Mouse (Mus musculus): ENCODE results near the gene Rgl1. TPM values are rescaled to one million over a fixed set of nuclear protein-coding genes. Genes with fewer than 3 reads are reported as not detected.

The Rgl1 gene
- polyA plus RNA-seq, 2 experiments from 2014 or later: 0.07 to 0.37 TPM

DNA sequence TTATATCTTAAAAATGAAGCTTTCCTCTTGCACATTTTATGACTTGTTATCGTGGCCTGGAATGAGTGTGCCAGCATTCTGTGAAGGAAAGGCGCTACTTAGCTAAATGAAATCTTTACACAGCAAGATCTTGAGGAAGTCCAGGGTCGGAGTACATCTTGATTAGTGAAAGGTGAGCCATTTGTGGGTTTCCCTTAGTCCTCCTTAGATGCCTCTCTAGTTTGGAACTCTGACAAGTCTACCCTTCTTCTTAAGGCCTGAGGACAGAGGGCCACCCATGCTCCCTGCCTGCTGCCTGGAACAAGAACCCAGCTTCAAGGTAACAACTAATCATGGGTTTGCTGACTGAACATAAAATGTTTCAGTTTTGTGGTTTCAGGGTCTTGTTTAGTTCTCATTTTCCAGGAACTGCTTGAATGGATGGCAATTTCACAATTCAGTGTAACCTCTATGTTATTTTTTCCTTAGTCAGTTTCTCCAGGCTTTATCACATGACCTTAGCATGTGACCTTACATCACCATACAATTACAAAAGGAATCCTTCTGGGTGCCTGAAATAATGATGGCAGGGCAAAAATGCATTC, 225.8 kb downstream of the Rgl1 start:
- no peak for ATAC-seq

DNA sequence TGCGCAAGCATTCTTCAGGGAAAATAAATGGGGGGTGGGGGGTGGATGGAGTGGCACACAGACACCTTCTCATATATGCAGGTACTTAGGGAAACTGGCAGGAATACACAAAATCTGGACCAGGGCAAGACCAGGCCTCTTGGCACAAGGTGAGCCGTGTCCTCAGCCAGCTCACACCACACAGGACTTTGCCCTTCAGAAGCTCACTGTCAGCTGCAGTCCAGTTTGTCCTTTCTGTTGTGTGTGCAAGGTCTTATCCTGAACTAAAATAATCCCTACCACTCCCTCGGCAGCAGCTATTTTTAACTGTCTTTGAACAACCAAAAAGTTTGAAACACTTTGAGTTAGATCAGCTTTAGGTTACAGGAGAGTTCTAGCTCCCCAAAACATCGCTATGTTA, 227.3 kb downstream of the Rgl1 start:
- ATAC-seq: no peak

DNA sequence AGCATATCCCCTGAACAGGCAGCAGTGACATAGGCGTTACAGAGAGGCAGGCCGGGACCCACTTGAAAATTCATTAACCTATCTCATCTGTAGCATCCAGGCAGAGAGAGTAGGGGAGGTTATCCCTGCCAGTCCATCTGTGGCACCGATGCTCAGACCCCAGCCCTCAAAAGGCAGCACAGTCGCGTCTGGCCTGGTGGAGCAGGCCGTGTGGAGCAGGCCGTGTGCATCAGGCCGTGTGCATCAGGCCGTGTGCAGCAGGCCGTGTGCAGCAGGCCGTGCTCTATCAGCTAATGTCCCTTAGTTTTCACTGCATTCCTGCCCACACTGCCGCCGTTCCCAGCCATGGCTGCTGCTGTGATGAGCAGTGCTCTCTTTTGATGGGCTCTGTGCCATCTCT, 229.0 kb downstream of the Rgl1 start:
- no peak for ATAC-seq

DNA sequence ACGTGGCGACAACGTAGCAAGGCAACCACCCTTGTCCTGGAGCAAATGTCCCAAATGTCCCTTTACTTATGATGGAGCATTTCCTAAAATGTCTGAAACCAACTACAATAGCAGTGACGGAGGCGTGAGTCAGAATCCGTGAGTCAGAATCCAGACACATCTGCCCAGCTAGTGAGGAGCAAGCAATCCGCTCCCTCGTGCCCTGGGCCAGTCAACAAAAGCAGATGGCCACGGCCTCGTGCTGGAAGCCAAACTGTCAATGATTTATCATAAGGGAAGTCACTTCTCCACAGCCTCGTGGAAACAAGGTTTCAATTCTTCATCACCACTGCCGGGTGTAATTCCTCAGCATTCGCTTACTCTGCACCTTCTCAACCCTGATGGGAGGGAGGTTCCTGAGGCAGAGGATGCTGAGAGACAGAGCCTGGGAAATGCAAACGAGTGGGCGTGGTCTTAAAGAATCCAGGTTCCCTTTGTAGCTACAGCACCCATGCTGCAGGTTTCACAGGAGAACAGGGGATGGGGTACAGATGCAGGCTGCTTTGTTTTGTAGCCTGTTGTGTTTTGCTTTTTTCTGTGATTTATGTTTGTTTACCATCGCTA, 229.6 kb downstream of the Rgl1 start:
- no peak for ATAC-seq

DNA sequence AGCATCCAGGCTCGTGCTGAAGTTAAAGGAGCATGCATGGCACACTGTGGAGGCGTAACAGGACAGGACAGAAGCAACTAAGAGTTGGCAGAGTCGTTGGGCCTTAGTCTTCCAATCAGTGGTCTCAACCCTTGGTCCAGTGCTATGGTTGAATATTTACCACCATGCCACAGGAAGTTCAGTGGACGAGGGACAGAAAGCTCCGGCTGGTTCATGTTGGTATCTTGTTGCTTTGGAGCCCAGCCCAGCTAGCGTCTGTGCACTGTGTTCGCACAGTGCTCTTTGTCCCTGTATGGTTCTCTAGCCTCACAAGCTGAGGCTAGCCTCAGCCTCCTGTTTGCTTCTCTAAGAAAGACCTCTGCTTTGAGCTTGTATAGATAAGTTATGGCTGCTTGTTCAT, 231.6 kb downstream of the Rgl1 start:
- no peak for ATAC-seq

DNA sequence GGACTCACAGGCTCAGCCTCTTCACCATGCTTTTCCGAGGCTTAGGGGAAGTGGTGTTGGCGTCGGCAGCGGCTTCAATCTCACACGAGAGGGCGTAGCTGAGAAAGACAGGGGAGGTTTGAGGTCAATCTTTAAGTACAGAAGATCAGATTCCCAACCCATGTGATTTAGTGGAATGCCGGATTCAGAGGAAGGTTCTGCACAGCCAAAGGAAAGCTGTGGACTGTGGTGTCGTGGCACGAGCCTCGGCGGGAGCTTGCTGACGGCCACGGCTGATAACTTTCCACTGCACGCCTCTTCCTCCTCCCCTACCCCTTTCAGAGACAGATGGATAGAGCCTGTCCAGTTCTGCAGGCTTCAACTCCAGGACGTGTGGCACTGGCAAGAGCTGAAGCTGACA, 234.7 kb downstream of the Rgl1 start:
- ATAC-seq: no peak

DNA sequence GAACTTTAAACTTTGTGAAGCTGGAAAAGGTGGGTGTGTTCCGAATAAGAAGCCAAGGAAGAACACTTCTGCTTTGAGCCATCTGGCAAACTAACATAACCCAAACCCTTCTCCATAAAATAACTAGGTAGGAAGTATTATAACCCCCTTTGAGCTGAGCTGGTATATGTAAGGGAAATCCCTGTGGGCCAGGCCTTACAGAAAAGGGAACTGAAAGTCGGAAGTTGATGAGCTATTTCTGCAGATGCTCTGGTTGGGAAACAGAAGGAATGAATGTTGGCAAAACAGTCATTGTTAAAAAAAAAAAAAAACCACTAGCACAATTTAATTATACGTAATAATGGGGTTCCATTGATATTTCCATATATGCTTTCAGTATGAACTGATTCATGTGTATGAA, 237.4 kb downstream of the Rgl1 start:
- ATAC-seq: no peak

DNA sequence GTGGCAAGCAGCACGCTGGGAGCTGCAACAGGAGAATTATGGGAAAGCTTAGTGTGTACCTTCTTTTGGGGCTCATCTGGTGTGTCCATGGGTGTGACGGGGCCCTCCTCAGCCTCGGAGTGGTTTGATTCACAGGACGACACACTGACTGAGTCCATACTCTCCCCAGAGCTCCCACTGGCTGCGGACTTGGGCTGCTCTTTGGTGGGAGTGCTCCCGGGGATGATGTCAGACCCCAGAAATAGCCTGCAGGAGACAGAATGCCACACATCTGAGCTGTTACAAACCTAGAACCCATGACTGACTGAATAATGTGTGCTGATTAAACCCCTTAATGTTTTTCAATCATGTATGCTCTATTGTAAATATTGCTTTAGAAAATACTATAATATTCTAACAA, 237.9 kb downstream of the Rgl1 start:
- ATAC-seq: no peak

DNA sequence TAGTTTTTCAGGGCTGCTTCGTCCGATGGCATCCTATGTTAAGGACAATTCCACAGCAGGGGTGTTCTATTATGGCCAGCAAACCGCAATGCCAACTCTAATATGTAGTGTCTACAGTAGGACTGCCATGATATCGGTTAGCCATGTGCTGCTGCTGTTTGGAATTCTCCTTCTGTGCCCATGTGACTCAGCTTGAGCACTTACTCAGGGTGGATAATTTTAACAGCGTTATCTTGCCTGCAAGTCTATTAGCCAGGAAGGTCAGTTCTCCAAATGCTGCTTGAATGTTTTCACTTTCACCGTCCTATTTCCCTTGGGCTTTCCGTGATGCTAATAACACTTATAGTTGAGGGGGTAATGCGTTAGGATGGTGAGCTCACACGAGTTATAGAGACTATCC, 240.0 kb downstream of the Rgl1 start:
- ATAC-seq: no peak

DNA sequence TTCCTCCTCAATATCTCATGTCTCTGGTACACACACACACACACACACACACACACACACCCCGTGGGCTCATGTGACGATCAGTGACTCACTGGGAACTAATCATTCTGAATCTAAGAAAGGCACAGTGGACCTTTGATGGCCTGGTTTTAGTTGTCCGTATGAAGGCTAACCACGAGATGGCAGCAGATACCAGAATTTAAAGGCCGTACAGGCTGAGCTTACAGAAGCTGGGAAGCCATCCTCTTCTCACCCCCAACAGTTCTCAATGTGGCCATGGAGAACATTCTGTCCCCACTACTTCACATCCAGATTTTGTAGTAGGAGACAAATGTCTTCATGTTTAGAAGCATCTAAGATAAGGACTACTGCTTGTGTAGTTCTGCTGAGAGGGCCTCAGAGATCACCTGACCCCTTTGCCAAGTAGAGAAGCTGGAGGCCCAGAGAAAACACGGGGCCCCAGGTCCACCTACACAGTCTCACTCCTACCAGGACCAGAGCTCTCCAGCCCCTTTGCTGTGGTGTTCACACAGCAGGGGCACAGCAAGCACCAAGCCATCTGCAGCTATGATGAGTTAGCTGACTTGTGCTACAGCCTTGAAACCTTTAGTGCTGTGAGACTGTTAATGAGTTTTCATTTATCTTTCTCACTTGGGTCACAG, 241.0 kb downstream of the Rgl1 start:
- ATAC-seq: peak; percentile 61

DNA sequence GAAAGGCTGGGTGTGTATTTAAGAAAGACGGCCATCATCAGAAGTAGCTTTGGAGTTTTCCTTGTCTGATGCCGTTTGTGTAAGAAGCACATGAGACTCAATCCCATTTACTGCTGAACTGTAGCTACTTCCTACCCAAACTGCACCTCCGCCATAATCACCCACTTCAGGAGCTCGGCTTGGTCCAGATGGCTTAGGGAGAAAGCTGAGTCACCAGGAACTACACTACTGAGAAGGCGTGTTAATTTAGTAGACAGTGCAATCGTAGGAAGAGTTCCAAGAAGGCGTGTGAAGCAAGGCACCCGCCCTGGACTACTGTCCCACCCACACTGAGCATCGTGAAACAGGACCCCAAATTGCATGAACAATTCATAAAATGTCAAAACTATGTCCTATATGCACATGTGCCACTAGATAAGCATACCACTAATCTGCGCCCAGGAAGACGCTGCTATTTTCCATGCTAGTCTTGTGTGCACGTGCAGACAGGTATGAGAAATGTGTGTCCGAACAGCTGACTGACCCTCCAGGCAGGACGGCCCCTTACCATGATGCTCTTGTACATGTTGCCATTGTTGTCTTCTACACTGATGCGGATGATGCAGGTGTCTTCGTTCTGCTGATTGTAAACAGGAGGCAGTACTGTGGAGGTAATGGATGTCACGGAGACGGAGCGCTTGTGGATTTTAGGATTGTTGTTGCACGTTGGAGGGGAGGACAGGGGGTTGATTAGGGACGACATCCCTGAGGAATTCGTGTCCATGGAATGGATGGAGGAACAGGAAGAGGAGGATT, 241.9 kb downstream of the Rgl1 start:
- no peak for ATAC-seq

DNA sequence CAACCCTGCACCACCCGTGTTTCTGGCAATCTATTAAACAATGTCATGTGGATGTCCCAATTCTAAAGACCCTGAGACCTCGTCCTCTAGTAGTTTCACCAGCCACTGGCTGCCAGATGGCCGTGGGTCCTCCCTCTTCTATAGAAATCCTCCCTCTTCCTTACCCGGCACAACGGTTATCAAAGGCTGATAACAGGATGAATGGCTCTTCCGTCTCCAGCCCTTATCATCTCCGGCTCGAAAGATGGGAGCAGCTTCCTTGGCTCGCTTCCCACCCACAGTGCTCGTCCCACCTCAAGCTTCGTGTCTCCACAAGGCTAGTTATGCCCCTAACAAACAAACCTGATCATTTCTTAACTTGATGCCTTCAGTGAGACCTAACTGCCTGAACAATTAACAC, 242.9 kb downstream of the Rgl1 start:
- no peak for ATAC-seq

DNA sequence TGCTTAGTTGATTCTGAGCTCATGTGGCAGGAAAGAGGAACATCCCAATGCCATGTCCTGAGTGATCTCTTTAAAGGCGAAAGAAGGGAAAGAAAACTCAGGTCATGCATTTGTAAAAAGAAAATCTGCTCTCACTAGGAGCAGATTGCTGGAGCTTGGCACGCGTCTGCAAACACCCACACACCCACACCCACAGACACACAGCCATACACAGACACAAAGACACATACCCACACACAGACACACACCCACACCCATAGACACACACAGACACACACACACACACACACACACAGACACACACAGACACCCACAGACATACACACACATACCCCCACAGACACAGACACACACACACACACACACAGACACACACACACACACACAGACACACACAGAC, 243.9 kb downstream of the Rgl1 start:
- ATAC-seq: no peak

DNA sequence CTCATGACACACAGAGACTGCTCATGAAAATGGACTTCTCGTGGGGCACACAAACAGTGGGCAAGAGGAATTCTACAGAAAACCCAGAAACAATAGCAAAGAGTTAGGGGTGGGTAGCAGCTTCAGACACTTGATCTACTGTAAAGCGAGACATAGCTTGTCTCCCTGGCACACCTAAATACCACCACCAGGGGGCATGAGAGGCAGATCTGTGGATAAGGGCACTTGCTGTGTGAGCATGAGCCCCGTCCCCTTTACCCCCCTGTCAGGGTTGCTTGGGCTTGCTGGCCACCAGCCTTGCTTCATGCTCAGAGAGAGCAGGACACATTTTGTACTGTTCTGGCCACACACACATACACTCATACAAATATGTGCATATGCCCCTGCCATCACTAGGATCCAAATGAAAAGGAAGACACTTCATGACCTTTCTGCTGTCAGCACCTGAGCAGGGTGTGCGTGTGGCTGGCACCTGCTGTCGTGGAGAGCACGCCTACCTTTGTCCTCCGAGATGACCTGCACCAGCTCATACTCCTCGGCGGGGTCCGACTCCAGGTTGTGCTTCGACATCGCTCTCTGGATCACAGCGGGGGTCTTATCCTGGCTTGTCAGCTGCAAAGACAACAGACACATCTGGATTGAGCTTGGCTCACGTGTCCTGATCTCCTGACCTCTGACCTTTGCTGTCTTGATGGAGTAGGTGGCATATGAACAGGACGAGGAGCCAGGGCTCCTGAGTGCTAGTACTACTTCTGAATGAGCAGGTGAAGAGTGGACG, 245.2 kb downstream of the Rgl1 start:
- no peak for ATAC-seq

DNA sequence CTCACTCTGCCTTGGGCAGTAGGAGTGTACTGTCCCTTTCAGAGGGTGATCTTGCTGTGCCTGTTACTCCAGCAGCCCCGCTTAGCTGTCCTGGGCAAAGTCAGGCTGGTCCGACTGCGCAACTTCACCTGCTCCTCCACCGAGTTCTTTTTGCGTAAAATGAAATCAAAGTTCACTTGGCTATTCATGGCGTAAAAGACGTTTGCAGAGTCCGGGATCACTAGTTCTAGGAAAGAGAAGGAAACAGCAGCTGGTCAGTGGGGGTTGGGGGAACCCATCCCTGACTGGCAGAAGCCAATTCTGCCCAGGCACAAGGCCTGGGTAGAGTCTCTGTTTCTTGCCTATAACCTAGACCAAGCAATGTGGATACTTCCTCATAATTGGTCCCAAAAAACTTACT, 247.2 kb downstream of the Rgl1 start:
- no peak for ATAC-seq

DNA sequence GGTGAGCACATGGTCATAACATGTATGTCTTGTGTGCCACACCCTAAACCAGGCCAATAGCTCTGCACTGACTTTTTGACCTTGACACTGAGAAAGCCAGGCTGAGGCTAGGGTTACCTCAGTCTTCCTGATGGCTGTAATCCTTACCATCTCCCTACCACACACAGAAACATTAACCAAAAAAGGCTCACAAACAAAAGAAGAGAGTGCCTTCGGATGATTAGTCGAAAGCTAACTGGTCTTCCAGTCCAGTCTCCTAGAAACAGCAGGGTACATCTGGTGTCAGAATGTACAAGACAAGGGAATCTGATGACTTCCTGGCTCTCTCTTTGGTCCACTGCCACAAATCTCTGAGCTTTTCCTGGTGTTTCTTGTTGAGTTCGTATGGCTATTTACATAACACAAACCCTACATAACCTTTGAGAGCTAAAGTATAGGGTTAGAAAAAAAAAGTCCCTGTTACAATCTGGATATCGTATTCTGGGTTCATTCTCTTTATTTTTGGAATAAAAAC, 249.0 kb downstream of the Rgl1 start:
- ATAC-seq: no peak

DNA sequence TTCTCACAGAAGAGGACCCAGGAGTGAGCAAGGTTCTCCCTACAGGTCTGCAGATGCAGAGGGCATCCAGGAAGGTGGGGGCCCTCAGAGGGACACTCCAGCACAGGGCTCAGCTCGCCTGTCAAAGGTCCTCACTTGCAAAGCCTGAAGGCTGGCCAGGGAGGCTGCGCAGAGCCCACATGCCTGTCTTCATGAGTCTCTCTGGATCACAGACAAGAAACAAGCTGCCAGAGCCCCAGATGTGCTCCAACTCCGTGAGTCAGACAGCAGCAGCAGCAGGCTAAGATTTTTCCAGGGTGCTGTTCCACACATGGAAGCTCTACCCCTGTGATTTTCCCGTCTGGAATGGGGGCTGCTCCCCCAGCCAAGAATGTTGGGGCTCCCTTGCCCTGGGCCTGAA, 251.9 kb downstream of the Rgl1 start:
- no peak for ATAC-seq

DNA sequence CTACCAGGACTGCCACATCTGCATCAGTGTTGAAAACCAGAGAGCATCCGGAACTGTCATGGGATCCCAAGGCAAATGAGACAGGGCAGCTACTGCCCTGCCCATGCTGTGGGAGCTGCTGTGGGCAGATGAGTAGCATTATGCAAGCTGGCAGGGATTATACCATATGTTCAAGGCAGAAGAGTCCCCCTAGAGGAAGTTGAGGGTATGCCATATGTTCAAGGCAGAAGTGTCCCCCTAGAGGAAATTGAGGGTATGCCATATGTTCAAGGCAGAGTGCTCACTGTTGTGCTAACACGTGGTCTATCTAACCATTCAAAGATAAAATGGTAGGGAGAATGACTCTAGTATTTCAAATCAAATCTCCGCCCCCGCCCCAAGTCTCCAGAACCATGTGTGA, 254.9 kb downstream of the Rgl1 start:
- ATAC-seq: peak; percentile 80

DNA sequence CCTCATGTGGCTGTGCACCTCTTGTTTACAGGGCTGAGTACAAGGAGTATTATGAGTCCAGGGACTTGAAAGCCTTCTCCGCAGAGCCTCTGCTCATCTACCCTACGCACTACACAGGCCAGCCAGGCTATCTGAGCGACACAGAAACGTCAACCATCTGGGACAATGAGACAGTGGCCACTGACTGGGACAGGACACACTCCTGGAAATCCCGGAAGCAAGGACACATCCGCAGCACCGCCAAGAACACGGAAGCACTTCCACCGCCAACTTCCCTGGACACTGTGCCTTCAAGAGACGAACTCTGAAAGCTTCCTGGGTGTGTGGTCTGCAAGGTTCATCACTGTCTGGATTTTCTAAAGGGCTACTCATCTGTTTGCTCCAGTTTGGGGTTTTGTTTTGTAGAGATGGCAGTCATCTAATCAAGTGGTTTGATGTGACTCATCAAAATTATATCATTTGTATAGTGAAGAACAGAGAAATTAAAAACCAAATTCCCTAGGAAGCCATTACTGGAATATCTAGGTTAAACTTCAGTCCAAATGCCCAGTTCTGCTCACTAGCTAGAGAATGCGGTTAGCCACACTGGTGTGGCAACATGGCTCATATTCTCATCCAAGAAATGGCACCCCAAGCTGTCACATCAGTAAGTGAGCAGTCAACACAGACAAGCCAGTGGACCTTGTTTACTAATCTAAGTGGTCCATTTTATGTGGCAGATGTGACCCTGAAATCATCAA, 257.5 kb downstream of the Rgl1 start:
- ATAC-seq: no peak

DNA sequence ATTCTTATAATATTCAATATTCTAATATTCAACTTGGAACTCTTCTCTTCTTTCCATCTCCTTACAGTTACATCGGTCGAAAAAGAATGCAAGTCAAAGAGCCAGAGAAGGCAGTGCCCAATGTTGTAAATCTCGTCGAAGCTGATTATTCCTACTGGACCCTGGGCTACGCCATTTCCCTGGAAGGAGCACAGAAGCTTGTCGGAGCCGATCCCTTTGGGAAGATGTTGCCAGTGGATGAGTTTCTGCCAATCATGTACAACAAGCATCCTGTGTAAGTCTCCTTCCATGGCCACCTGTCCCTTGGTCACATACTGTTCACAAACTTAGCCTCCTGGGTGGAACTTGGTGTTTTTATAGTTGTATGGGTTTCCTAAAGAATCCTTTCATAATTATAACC, 259.4 kb downstream of the Rgl1 start:
- ATAC-seq: no peak

DNA sequence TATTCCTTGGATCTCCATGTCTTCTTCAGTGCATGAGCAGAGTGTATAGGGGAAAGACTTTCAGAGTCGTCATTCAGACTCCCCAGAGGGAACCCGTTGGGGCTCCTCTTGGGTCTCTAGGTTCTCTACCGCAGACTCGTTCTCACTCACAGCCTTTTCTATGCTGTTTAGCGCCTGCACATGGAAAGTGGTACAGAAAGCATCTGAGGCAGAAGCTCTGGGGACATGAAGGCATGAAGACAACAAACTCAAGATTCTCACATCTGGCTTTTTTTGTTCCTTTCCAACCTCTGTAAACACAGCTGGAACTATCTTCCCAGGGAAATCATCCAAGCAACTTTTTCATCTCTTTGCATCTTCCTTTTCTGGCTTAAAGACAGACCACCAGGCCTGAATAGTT, 260.0 kb downstream of the Rgl1 start:
- ATAC-seq: no peak

DNA sequence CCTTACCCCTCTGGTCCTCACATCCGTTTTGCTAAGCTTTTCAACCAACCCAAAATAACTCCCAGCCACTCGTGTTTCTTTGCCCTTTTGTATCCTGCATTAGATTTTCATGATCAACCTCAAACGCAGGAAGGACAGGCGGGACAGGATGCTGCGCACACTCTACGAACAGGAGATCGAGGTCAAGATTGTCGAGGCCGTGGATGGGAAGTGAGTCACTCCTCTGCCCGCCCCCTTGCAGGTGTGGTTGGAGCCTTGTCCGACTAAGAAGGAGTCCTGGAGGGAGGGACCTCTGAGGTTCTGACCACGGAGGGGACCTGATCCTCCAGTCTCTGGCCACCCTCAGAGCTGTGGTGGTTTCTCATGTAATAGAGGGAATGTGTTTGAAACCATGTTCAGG, 266.3 kb downstream of the Rgl1 start:
- ATAC-seq: peak; percentile 40
